Mouse (Mus musculus): ENCODE data around the gene Slc45a2.

Slc45a2 gene

DNA sequence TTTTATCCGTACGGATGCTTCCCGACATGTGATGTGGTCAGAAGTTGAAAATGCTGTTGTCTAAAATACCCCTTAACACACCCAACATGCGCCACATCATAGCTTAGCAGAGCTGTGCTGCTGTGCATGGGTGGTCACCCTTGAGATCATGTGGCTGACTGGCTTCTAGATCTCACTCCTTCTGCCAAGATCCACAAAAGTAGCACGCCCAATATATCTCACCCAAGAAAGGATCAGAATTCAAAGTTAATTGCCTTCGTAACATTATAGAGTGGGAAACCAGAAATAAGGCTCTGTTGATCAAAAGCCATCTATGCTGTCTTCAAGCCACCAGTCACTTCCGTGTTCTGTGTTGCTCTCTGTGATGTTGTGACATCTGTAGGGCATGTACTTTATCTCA is 67.4 kb downstream of the Slc45a2 start:
- no peak for DNase-seq

DNA sequence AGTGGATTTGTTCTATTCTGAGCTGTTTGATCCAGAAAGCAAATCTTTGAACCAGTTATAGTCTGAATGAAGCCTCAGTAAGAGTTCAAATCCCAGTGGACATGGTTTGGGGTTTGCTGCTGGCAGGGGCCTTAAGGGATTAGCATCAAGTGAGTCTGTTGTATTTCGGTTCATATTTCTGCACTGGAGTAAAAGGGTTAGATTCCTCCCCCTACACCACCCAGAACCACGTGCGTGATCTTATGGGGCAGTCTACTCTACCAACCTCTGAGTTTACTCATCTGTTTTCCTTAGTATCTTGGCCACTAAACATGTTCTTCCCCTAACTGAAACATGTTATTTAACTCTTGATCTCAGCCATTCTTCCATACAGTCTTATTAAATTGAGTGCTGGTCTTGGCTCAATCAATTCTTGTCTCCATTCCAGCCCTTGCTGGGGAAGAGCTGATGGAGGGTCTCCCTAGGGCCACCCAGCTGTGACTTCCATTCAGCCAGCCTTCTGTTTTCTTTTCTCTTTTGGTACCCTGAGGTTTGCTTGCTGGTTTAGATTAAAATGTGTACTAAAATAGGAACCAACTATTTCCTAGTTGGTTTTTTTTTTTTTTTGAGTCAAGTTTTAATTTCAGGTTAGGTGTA is 75.3 kb downstream of the Slc45a2 start:
- no peak for DNase-seq

All from heart, adult 11 months (tissue).